Mouse (Mus musculus): ENCODE data around the gene Cryzl1. TPM values are rescaled to one million over a fixed set of nuclear protein-coding genes. Genes with fewer than 3 reads are reported as not detected.

The Cryzl1 gene
- total and polyA plus RNA-seq, 3 experiments = 20.2 to 44.4 TPM; not detected in 1

DNA sequence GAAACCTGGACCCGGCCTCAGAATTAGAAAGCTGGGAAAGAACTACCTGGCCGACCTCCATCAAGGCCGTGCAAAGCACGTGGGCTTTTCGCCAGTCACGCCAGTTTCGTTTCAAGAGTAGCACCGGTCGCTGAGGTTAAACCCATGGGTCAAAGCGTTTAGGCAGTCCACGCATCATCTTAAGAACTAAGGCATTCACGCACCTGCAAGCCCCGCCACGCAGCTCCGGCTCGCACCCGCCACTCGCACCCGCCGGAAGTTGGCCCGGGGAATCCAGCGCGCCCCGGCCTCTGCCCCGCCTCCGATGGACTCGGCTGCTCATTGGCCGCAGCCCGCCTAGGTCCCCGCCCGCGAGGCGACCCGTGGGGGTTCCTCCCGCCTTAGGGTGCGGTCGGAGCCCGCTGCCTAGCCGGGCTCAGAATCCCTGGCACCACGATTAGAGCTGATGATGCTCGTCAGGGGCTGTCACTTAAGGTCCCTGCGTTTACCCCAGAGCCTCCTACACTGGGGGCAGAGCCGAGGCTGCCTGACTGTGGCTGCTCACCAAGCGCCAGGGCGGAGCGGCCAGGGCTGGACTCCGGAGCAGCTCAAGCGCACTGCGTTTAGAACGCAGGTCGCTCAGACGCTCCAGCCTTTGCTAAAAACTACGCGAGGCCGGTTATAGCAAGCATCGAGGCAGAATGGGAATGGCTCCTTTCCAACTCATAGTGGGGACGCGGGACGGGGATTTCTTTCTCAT lies 81.9 kb downstream of the Cryzl1 start, which contains the start of gene Gart (continued):
- TF ChIP-seq SMC3 (IDR thresholded peaks at IDR 0.05; ENCODE audit: low read depth, low read length) = no peak
- no peak for TF ChIP-seq RAD21 (IDR thresholded peaks at IDR 0.05; ENCODE audit: low read depth, low read length)
- TF ChIP-seq MEF2A (IDR thresholded peaks at IDR 0.05; ENCODE audit: extremely low read depth, insufficient replicate concordance, low read depth, low read length, poor library complexity, severe bottlenecking) = no peak
- TF ChIP-seq BHLHE40 (IDR thresholded peaks at IDR 0.05; ENCODE audit: borderline replicate concordance, low read depth, low read length) = no peak
- no peak for TF ChIP-seq GABPA (IDR thresholded peaks at IDR 0.05; ENCODE audit: low read depth, low read length)
- no peak for TF ChIP-seq MYB (IDR thresholded peaks at IDR 0.05; ENCODE audit: low read depth, low read length)
- no peak for TF ChIP-seq POLR2AphosphoS5 (IDR thresholded peaks at IDR 0.05; ENCODE audit: borderline replicate concordance, low read depth, low read length)
- peak; percentile 86 for TF ChIP-seq MAX (IDR thresholded peaks at IDR 0.05; ENCODE audit: low read length)
- TF ChIP-seq GATA1 (IDR thresholded peaks at IDR 0.05; ENCODE audit: low read depth, low read length) = no peak

DNA sequence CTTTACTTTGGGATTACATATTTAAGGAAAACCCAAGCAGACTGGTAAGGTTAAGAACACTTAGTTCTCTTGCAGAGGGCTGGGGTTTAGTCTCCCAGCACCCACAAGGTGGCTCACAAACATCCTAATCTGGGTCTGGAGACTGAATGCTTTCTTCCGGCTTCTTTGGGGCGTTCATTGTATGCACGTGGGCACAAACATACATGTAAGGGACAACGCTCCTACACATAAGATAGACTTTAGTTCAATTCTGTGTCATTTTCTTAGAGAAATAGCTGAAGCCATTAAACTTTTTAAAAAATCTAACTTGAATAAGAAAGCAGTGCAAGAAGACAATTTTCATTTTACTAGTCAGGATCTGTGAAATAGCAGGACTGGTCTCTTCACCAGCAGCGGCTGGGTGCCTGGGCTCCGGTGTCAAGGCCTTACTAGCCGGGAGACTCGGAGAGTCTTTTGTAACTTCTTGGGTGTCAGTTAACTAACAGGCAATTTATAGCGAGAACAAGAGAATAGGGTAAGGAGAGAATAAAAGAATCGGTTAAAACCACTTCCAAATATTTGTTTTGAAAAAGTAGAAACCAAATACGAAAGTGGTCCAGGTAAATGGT lies 82.7 kb downstream of the Cryzl1 start:
- peaks cover 75% of the 10 kb centered on the region for H3K79me2 ChIP-seq (ENCODE audit: control insufficient read depth, insufficient read depth, low read length, poor library complexity)
- peak overlapping the region; percentile 92 for H3K27ac ChIP-seq (ENCODE audit: control insufficient read depth, low read depth, low read length)
- peak; percentile 87 for DNase-seq (ENCODE audit: low read depth, low spot score)
- no peaks in the 10 kb centered on the region for H3K9me3 ChIP-seq (replicated peaks; ENCODE audit: insufficient read depth, low read length)
- TF ChIP-seq POLR2A (IDR thresholded peaks at IDR 0.05; ENCODE audit: control insufficient read depth in 1 of 2, insufficient read depth in 1 of 2, low read depth in 1 of 2, low read length in 2 of 2, poor library complexity in 1 of 2) (no peak), MAX (IDR thresholded peaks at IDR 0.05; ENCODE audit: low read length) (peak; percentile 94), ZMIZ1 (IDR thresholded peaks at IDR 0.05; ENCODE audit: low read depth, low read length) (no peak), SMC3 (IDR thresholded peaks at IDR 0.05; ENCODE audit: low read depth, low read length) (peak; percentile 31; the same call in 1 of the 2 replicates), BHLHE40 (IDR thresholded peaks at IDR 0.05; ENCODE audit: borderline replicate concordance, low read depth, low read length) (peak; percentile 12; the same call in 1 of the 2 replicates), CTCF (IDR thresholded peaks at IDR 0.05 in 2 of 3, conservative IDR thresholded peaks at IDR 0.05 in 1 of 3; ENCODE audit: control insufficient read depth in 1 of 3, insufficient read depth in 1 of 3, low read depth in 2 of 3, low read length in 3 of 3, poor library complexity in 1 of 3, severe bottlenecking in 1 of 3) (peak in 2 of 3 experiments; percentile 4 to 42; a peak in 3 of 6 replicates), RAD21 (IDR thresholded peaks at IDR 0.05; ENCODE audit: low read depth, low read length) (no peak), CHD1 (IDR thresholded peaks at IDR 0.05; ENCODE audit: low read depth, low read length) (0 out of 2 replicates have a peak, but pooled peaks have one; percentile 54), SIN3A (IDR thresholded peaks at IDR 0.05; ENCODE audit: low read length) (peak; percentile 91), MXI1 (IDR thresholded peaks at IDR 0.05; ENCODE audit: low read depth, low read length) (peak; percentile 98), POLR2AphosphoS2 (IDR thresholded peaks at IDR 0.05; ENCODE audit: low read length) (no peak), TAL1 (IDR thresholded peaks at IDR 0.05; ENCODE audit: low read length) (no peak), NELFE (IDR thresholded peaks at IDR 0.05; ENCODE audit: low read depth, low read length) (peak; percentile 42), ZNF384 (IDR thresholded peaks at IDR 0.05; ENCODE audit: low read depth, low read length) (no peak), ELF1 (IDR thresholded peaks at IDR 0.05; ENCODE audit: low read depth, low read length) (peak; percentile 75), MYC (IDR thresholded peaks at IDR 0.05; ENCODE audit: low read depth, low read length) (peak; percentile 93), TBP (IDR thresholded peaks at IDR 0.05; ENCODE audit: low read depth, low read length) (0 out of 2 replicates have a peak, but pooled peaks have one; percentile 16), USF1 (IDR thresholded peaks at IDR 0.05; ENCODE audit: low read depth, low read length) (peak; percentile 53; the same call in 1 of the 2 replicates), GATA1 (IDR thresholded peaks at IDR 0.05; ENCODE audit: low read depth, low read length) (peak; percentile 10; the same call in 1 of the 2 replicates), POLR2AphosphoS5 (IDR thresholded peaks at IDR 0.05; ENCODE audit: borderline replicate concordance, low read depth, low read length) (no peak), HCFC1 (IDR thresholded peaks at IDR 0.05; ENCODE audit: low read depth, low read length) (peak; percentile 54)
- peak overlapping the region; percentile 99 for H3K9ac ChIP-seq (ENCODE audit: control insufficient read depth, low read depth, low read length, poor library complexity, severe bottlenecking)
- peaks cover 11 to 30% of the 10 kb centered on the region in 2 experiments for H3K36me3 ChIP-seq (ENCODE audit: control insufficient read depth in 1 of 2, insufficient read depth in 2 of 2, low read length in 2 of 2)
- H3K4me3 ChIP-seq (ENCODE audit: control insufficient read depth in 1 of 2, insufficient read depth in 1 of 2, low read depth in 2 of 2, low read length in 2 of 2) = peak overlapping the region; percentile 89 to 99
- H3K4me1 ChIP-seq (ENCODE audit: control insufficient read depth in 1 of 2, insufficient read depth in 2 of 2, low read length in 2 of 2) = peaks cover 5 to 11% of the 10 kb centered on the region in 2 experiments; a peak in 3 of 4 replicates
- no peaks in the 10 kb centered on the region for H3K27me3 ChIP-seq (ENCODE audit: control insufficient read depth in 1 of 2, insufficient read depth in 2 of 2, low read length in 2 of 2)

All from MEL (cell line).